Comparison of ENCODE assay signal across 15 mouse cellular contexts in genomic region chr5:66305511-66305910, GRCm38 (mm10). TPM values are rescaled to one million over a fixed set of nuclear protein-coding genes. Genes with fewer than 3 reads are reported as not detected.
A peak's percentile ranks its signal among the peaks of the same experiment; 100 is the strongest.
DNase-seq lines count a peak whose midpoint lies in the region; ATAC-seq lines count a peak whose summit lies in the region.
"Had no signal": no experiment of that assay in that cellular context is flagged by ENCODE, and none has a peak within 500 bp of the region (broad histone marks: within the 10 kb centered on the region; RNA-seq: fewer than 3 reads in every experiment).

No protein-coding gene starts in this region.

- H3K4me3 ChIP-seq in neural tube, embryonic 13.5 days: no peak overlapping the region
- H3K4me3 ChIP-seq: liver, embryonic 12.5 days had no signal

- no peak overlapping the region for H3K9ac ChIP-seq in neural tube, embryonic 13.5 days
- H3K9ac ChIP-seq: liver, embryonic 12.5 days had no signal

- WGBS in neural tube, embryonic 13.5 days: 72% methylated on average over 8 of the region's 8 CpGs

- no peaks in the 10 kb centered on the region for H3K27me3 ChIP-seq in neural tube, embryonic 13.5 days
- H3K27me3 ChIP-seq: liver, embryonic 12.5 days had no signal

- no peak overlapping the region for H3K4me2 ChIP-seq in neural tube, embryonic 13.5 days
- H3K4me2 ChIP-seq: liver, embryonic 12.5 days had no signal

- ATAC-seq in neural tube, embryonic 13.5 days (ENCODE audit: low read depth): no peak
- ATAC-seq: liver, embryonic 12.5 days; lung, postnatal 0 days had no signal

- H3K27ac ChIP-seq in neural tube, embryonic 13.5 days (replicated peaks): peak overlapping the region; percentile 52; the same call in 1 of the 2 replicates
- H3K27ac ChIP-seq: liver, embryonic 12.5 days had no signal

- H3K36me3 ChIP-seq in neural tube, embryonic 13.5 days: peaks cover 71% of the 10 kb centered on the region

- H3K9me3 ChIP-seq in neural tube, embryonic 13.5 days: no peaks in the 10 kb centered on the region
- H3K9me3 ChIP-seq: liver, embryonic 12.5 days had no signal

- DNase-seq in frontal cortex, adult 2 months (ENCODE audit: extremely low spot score in 1 of 2, low spot score in 1 of 2): peak; percentile 50 to 74
- DNase-seq in frontal cortex, postnatal 25 days (ENCODE audit: low spot score in 2 of 2): no peak
- DNase-seq in neural tube, embryonic 10.5 days (ENCODE audit: extremely low spot score, low spot score): no peak
- DNase-seq in right cerebral cortex, adult 18-20 months: peak; percentile 59
- no peak for DNase-seq in adipocyte (ENCODE audit: low spot score)
- no peak for DNase-seq in c-Kit-positive CD71-positive TER-119-positive erythroid progenitor cells, embryonic 14.5 days (ENCODE audit: low spot score)
- DNase-seq: adrenal gland, postnatal 10 days; B cell, adult 2 months; cerebellum, postnatal 36 days; kidney, adult 18-20 months; kidney, postnatal 36 days; spleen, adult 18-20 months had no signal

- H3K4me1 ChIP-seq in neural tube, embryonic 13.5 days (replicated peaks): peaks cover 11% of the 10 kb centered on the region; the same call in 1 of the 2 replicates
- H3K4me1 ChIP-seq: liver, embryonic 12.5 days had no signal

RNA-seq across cellular contexts. Expression of gene Nsun7, which starts 45.8 kb away (rescaled TPM):
- 8.8 and 9.5 TPM in 2 replicates for polyA plus RNA-seq in frontal cortex, adult 2 months (2012; rRNA removed)
- 1.3 and 1.6 TPM in 2 replicates for polyA plus RNA-seq in neural tube, embryonic 13.5 days (2015; fragmentation: Nextera tagmentation; extraction: Ambion mirVana)

Comparison
In these comparisons a context has a peak if more than half of its experiments do, and no peak if none do; other contexts are left out.
1. DNase-seq: peak in frontal cortex, adult 2 months (2 of 2) and right cerebral cortex, adult 18-20 months (single experiment); none in frontal cortex, postnatal 25 days (0 of 2), neural tube, embryonic 10.5 days (single experiment), adipocyte (single experiment) and c-Kit-positive CD71-positive TER-119-positive erythroid progenitor cells, embryonic 14.5 days (single experiment).